Mouse (Mus musculus): ENCODE data around the gene Wdr82. TPM values are rescaled to one million over a fixed set of nuclear protein-coding genes. Genes with fewer than 3 reads are reported as not detected.

The Wdr82 gene
- total and polyA plus RNA-seq, 3 experiments = 70.4 to 131 (median 100) TPM

GRCm38 (mm10) chr9:106193930-106194807 lies 23.4 kb downstream of the Wdr82 start:
- H3K79me2 ChIP-seq (replicated peaks; ENCODE audit: control insufficient read depth, extremely low read depth, insufficient read depth, poor library complexity, severe bottlenecking) = peaks cover 13% of the 10 kb centered on the region
- dilution Hi-C loops (cut with MboI; ENCODE audit: extremely low pct_ligation_motif_present, extremely low pct_unique_long_range_greater_than_20kb, low sequenced_read_pairs) = no loop called here
- H3K4me2 ChIP-seq (ENCODE audit: insufficient read depth, low read depth, poor library complexity, severe bottlenecking) = no peak overlapping the region
- H3K27me3 ChIP-seq (replicated peaks) = no peaks in the 10 kb centered on the region
- in situ Hi-C loops (cut with MboI; ENCODE audit: low pct_ligation_motif_present, low pct_unique_long_range_greater_than_20kb, low sequenced_read_pairs) = no loop called here
- no peaks in the 10 kb centered on the region for H3K9me3 ChIP-seq (replicated peaks; ENCODE audit: low read length)
- H3K4me3 ChIP-seq (replicated peaks in 1 of 3; ENCODE audit: low read depth in 2 of 3, low read length in 2 of 3, poor library complexity in 1 of 3) = no peak overlapping the region
- TF ChIP-seq IRF4 (IDR thresholded peaks at IDR 0.05; ENCODE audit: low read depth, low read length) (no peak), ZKSCAN1 (IDR thresholded peaks at IDR 0.05; ENCODE audit: borderline replicate concordance, low read depth, low read length) (peak; percentile 55)
- DNase-seq (ENCODE audit: extremely low read depth) = no peak
- H3K9ac ChIP-seq (ENCODE audit: insufficient read depth, low read depth) = no peak overlapping the region
- peak overlapping the region; percentile 21 for H3K27ac ChIP-seq (ENCODE audit: insufficient read depth, low read depth)
- peaks cover 60 to 73% of the 10 kb centered on the region in 2 experiments for H3K36me3 ChIP-seq (replicated peaks in 1 of 2; ENCODE audit: control insufficient read depth in 1 of 2, insufficient read depth in 1 of 2, low read length in 1 of 2)
- H3K4me1 ChIP-seq (ENCODE audit: control insufficient read depth in 1 of 2, insufficient read depth in 2 of 2) = peaks cover 20 to 64% of the 10 kb centered on the region in 2 experiments

GRCm38 (mm10) chr9:106195693-106196092 lies 25.0 kb downstream of the Wdr82 start:
- Histone ChIP-seq H3K79me2 (replicated peaks; ENCODE audit: control insufficient read depth, extremely low read depth, insufficient read depth, poor library complexity, severe bottlenecking) (peaks cover 13% of the 10 kb centered on the region), H3K4me2 (ENCODE audit: insufficient read depth, low read depth, poor library complexity, severe bottlenecking) (no peak overlapping the region), H3K27ac (ENCODE audit: insufficient read depth, low read depth) (no peak overlapping the region), H3K4me3 (replicated peaks in 1 of 3; ENCODE audit: low read depth in 2 of 3, low read length in 2 of 3, poor library complexity in 1 of 3) (no peak overlapping the region), H3K27me3 (replicated peaks) (no peaks in the 10 kb centered on the region), H3K9me3 (replicated peaks; ENCODE audit: low read length) (no peaks in the 10 kb centered on the region), H3K36me3 (replicated peaks in 1 of 2; ENCODE audit: control insufficient read depth in 1 of 2, insufficient read depth in 1 of 2, low read length in 1 of 2) (peaks cover 45 to 58% of the 10 kb centered on the region in 2 experiments), H3K4me1 (ENCODE audit: control insufficient read depth in 1 of 2, insufficient read depth in 2 of 2) (peaks cover 25 to 76% of the 10 kb centered on the region in 2 experiments), H3K9ac (ENCODE audit: insufficient read depth, low read depth) (no peak overlapping the region)
- dilution Hi-C loops (cut with MboI; ENCODE audit: extremely low pct_ligation_motif_present, extremely low pct_unique_long_range_greater_than_20kb, low sequenced_read_pairs) = no loop called here
- DNase-seq (ENCODE audit: extremely low read depth) = no peak
- TF ChIP-seq KAT2A (IDR thresholded peaks at IDR 0.05; ENCODE audit: insufficient replicate concordance, low read length) (no peak), MAFK (IDR thresholded peaks at IDR 0.05; ENCODE audit: insufficient replicate concordance, low read length) (no peak), TBP (conservative IDR thresholded peaks at IDR 0.05; ENCODE audit: low read depth, low read length) (no peak), USF2 (conservative IDR thresholded peaks at IDR 0.05; ENCODE audit: low read depth, low read length) (no peak), SMC3 (IDR thresholded peaks at IDR 0.05; ENCODE audit: low read depth, low read length) (no peak), GABPA (IDR thresholded peaks at IDR 0.05; ENCODE audit: insufficient replicate concordance, low read depth, low read length) (no peak), HCFC1 (IDR thresholded peaks at IDR 0.05; ENCODE audit: low read depth, low read length) (no peak), JUND (conservative IDR thresholded peaks at IDR 0.05; ENCODE audit: low read depth, low read length) (no peak), ELF1 (IDR thresholded peaks at IDR 0.05; ENCODE audit: low read depth, low read length) (no peak), ETS1 (conservative IDR thresholded peaks at IDR 0.05; ENCODE audit: low read depth, low read length) (no peak), MAZ (IDR thresholded peaks at IDR 0.05; ENCODE audit: low read depth, low read length) (no peak), CHD1 (IDR thresholded peaks at IDR 0.05; ENCODE audit: low read depth, low read length) (no peak), TCF12 (IDR thresholded peaks at IDR 0.05; ENCODE audit: low read depth, low read length) (no peak), POLR2A (IDR thresholded peaks at IDR 0.05; ENCODE audit: low read depth, low read length) (no peak), ZC3H11A (IDR thresholded peaks at IDR 0.05; ENCODE audit: low read depth, low read length) (no peak), MEF2A (IDR thresholded peaks at IDR 0.05; ENCODE audit: borderline replicate concordance, low read depth, low read length) (no peak), NRF1 (IDR thresholded peaks at IDR 0.05; ENCODE audit: low read depth, low read length) (no peak), E2F4 (IDR thresholded peaks at IDR 0.05; ENCODE audit: insufficient replicate concordance, low read depth, low read length) (no peak), POLR2AphosphoS2 (IDR thresholded peaks at IDR 0.05; ENCODE audit: low read depth, low read length) (no peak), UBTF (IDR thresholded peaks at IDR 0.05; ENCODE audit: low read depth, low read length) (no peak)
- in situ Hi-C loops (cut with MboI; ENCODE audit: low pct_ligation_motif_present, low pct_unique_long_range_greater_than_20kb, low sequenced_read_pairs) = no loop called here
